Mouse (Mus musculus): ENCODE measurements at regions not wholly inside any gene's neighbourhood (a gene's known extent, or its start where the extent isn't known, plus 50 kb on each side); places are given as distances from the start of the nearest gene placed in this dataset.

GRCm38 (mm10) chr13:78576300-78577296 is 377.0 kb upstream of the Nr2f1 start:
- H3K4me2 ChIP-seq (replicated peaks) = no peak overlapping the region; the same call in 1 of the 2 replicates
- H3K27ac ChIP-seq (replicated peaks) = peak overlapping the region; percentile 35; the same call in 1 of the 2 replicates
- peaks cover 3% of the 10 kb centered on the region; the same call in 1 of the 2 replicates for H3K27me3 ChIP-seq
- H3K4me3 ChIP-seq = no peak overlapping the region
- WGBS = 12% methylated on average over 9 of the region's 9 CpGs
- H3K36me3 ChIP-seq = no peaks in the 10 kb centered on the region
- ATAC-seq (ENCODE audit: low FRiP score, low read depth) = peak; percentile 73
- no peaks in the 10 kb centered on the region for H3K9me3 ChIP-seq
- no peak overlapping the region for H3K9ac ChIP-seq (replicated peaks)
- peaks cover 18% of the 10 kb centered on the region for H3K4me1 ChIP-seq

- ATAC-seq (ENCODE audit: low FRiP score, low read depth) = no peak
- Histone ChIP-seq H3K4me3 (no peak overlapping the region), H3K9me3 (no peaks in the 10 kb centered on the region), H3K36me3 (no peaks in the 10 kb centered on the region), H3K9ac (replicated peaks) (no peak overlapping the region), H3K4me2 (replicated peaks) (no peak overlapping the region), H3K27ac (replicated peaks) (no peak overlapping the region), H3K27me3 (peaks cover 3% of the 10 kb centered on the region; the same call in 1 of the 2 replicates), H3K4me1 (peaks cover 2% of the 10 kb centered on the region; the same call in 1 of the 2 replicates)
- WGBS = 80% methylated on average over 2 of the region's 2 CpGs
Observed at GRCm38 (mm10) chr13:78571093-78571492, 371.5 kb upstream of the Nr2f1 start.

- H3K4me1 ChIP-seq = no peaks in the 10 kb centered on the region; the same call in 1 of the 2 replicates
- H3K4me2 ChIP-seq (replicated peaks) = no peak overlapping the region
- 45% methylated on average over 2 of the region's 2 CpGs for WGBS
- H3K27me3 ChIP-seq = no peaks in the 10 kb centered on the region
- peak; percentile 83 for ATAC-seq (ENCODE audit: low FRiP score, low read depth)
- H3K36me3 ChIP-seq = no peaks in the 10 kb centered on the region
- no peak overlapping the region for H3K9ac ChIP-seq (replicated peaks)
- H3K9me3 ChIP-seq = no peaks in the 10 kb centered on the region
- no peak overlapping the region for H3K4me3 ChIP-seq
- H3K27ac ChIP-seq (replicated peaks) = no peak overlapping the region
Observed at GRCm38 (mm10) chr13:78524446-78524937, 324.9 kb upstream of the Nr2f1 start.

- 94% methylated on average over 1 of the region's 1 CpGs for WGBS
- H3K27ac ChIP-seq (replicated peaks) = no peak overlapping the region
- H3K4me2 ChIP-seq (replicated peaks) = no peak overlapping the region
- no peaks in the 10 kb centered on the region for H3K36me3 ChIP-seq
- no peaks in the 10 kb centered on the region; the same call in 1 of the 2 replicates for H3K4me1 ChIP-seq
- no peaks in the 10 kb centered on the region for H3K9me3 ChIP-seq
- H3K4me3 ChIP-seq = no peak overlapping the region
- H3K27me3 ChIP-seq = no peaks in the 10 kb centered on the region
- no peak overlapping the region for H3K9ac ChIP-seq (replicated peaks)
- ATAC-seq (ENCODE audit: low FRiP score, low read depth) = no peak
Observed at GRCm38 (mm10) chr13:78520771-78521170, 321.2 kb upstream of the Nr2f1 start.

- no peaks in the 10 kb centered on the region for H3K27me3 ChIP-seq
- no peaks in the 10 kb centered on the region; the same call in 1 of the 2 replicates for H3K4me1 ChIP-seq
- ATAC-seq (ENCODE audit: low FRiP score, low read depth) = no peak
- H3K36me3 ChIP-seq = no peaks in the 10 kb centered on the region
- H3K27ac ChIP-seq (replicated peaks) = no peak overlapping the region
- no peaks in the 10 kb centered on the region for H3K9me3 ChIP-seq
- H3K9ac ChIP-seq (replicated peaks) = no peak overlapping the region
- H3K4me2 ChIP-seq (replicated peaks) = no peak overlapping the region
- no peak overlapping the region for H3K4me3 ChIP-seq
- 91% methylated on average over 3 of the region's 3 CpGs for WGBS
Observed at GRCm38 (mm10) chr13:78520186-78520585, 320.6 kb upstream of the Nr2f1 start.

GRCm38 (mm10) chr13:78500551-78500950 is 301.0 kb upstream of the Nr2f1 start:
- H3K36me3 ChIP-seq = no peaks in the 10 kb centered on the region
- no peak for ATAC-seq (ENCODE audit: low FRiP score, low read depth)
- no peak overlapping the region for H3K4me2 ChIP-seq (replicated peaks)
- WGBS = 92% methylated on average over 7 of the region's 7 CpGs
- no peaks in the 10 kb centered on the region for H3K27me3 ChIP-seq
- H3K9me3 ChIP-seq = no peaks in the 10 kb centered on the region
- no peaks in the 10 kb centered on the region for H3K4me1 ChIP-seq
- H3K4me3 ChIP-seq = no peak overlapping the region
- no peak overlapping the region for H3K27ac ChIP-seq (replicated peaks)
- H3K9ac ChIP-seq (replicated peaks) = no peak overlapping the region

- no peak overlapping the region for H3K4me2 ChIP-seq (replicated peaks)
- no peaks in the 10 kb centered on the region for H3K4me1 ChIP-seq
- no peaks in the 10 kb centered on the region for H3K27me3 ChIP-seq
- ATAC-seq (ENCODE audit: low FRiP score, low read depth) = no peak
- no peak overlapping the region for H3K4me3 ChIP-seq
- no peak overlapping the region for H3K27ac ChIP-seq (replicated peaks)
- H3K9me3 ChIP-seq = no peaks in the 10 kb centered on the region
- no peaks in the 10 kb centered on the region for H3K36me3 ChIP-seq
- 84% methylated on average over 2 of the region's 2 CpGs for WGBS
- no peak overlapping the region for H3K9ac ChIP-seq (replicated peaks)
Observed at GRCm38 (mm10) chr13:78483760-78484357, 284.3 kb upstream of the Nr2f1 start.

- Histone ChIP-seq H3K9ac (replicated peaks) (no peak overlapping the region), H3K9me3 (no peaks in the 10 kb centered on the region), H3K4me3 (no peak overlapping the region), H3K27me3 (no peaks in the 10 kb centered on the region), H3K36me3 (no peaks in the 10 kb centered on the region), H3K4me1 (no peaks in the 10 kb centered on the region), H3K4me2 (replicated peaks) (no peak overlapping the region), H3K27ac (replicated peaks) (no peak overlapping the region)
- 73% methylated on average over 9 of the region's 9 CpGs for WGBS
- no peak for ATAC-seq (ENCODE audit: low FRiP score, low read depth)
Observed at GRCm38 (mm10) chr13:78482929-78483759, 283.6 kb upstream of the Nr2f1 start.

GRCm38 (mm10) chr13:78451333-78452070 is 251.9 kb upstream of the Nr2f1 start:
- Histone ChIP-seq H3K27ac (replicated peaks) (no peak overlapping the region), H3K4me1 (peaks cover 13% of the 10 kb centered on the region), H3K27me3 (no peaks in the 10 kb centered on the region), H3K4me3 (no peak overlapping the region), H3K36me3 (no peaks in the 10 kb centered on the region), H3K4me2 (replicated peaks) (no peak overlapping the region), H3K9ac (replicated peaks) (no peak overlapping the region), H3K9me3 (no peaks in the 10 kb centered on the region)
- WGBS = 33% methylated on average over 2 of the region's 2 CpGs
- peak; percentile 32 for ATAC-seq (ENCODE audit: low FRiP score, low read depth)

- H3K27ac ChIP-seq (replicated peaks) = peak overlapping the region; percentile 62
- H3K27me3 ChIP-seq = no peaks in the 10 kb centered on the region
- peak overlapping the region; percentile 50 for H3K4me2 ChIP-seq (replicated peaks)
- peak overlapping the region; percentile 6; the same call in 1 of the 2 replicates for H3K4me3 ChIP-seq
- H3K9me3 ChIP-seq = no peaks in the 10 kb centered on the region
- WGBS = 16% methylated on average over 5 of the region's 5 CpGs
- no peak overlapping the region for H3K9ac ChIP-seq (replicated peaks)
- no peaks in the 10 kb centered on the region for H3K36me3 ChIP-seq
- peaks cover 33% of the 10 kb centered on the region for H3K4me1 ChIP-seq
- ATAC-seq (ENCODE audit: low FRiP score, low read depth) = peak; percentile 21; the same call in 1 of the 2 replicates
Observed at GRCm38 (mm10) chr13:78446726-78447031, 247.1 kb upstream of the Nr2f1 start.

Data from midbrain, embryonic 12.5 days (tissue).